Mouse (Mus musculus): ENCODE measurements around the gene Ces1e.

GRCm38 (mm10) chr8:93197685-93198525 is 31.5 kb downstream of the Ces1e start, which contains the start of gene Ces1d:
- TF ChIP-seq CTCF (IDR thresholded peaks at IDR 0.05; ENCODE audit: extremely low read depth, insufficient read depth, insufficient read length, insufficient replicate concordance) (no peak), POLR2A (IDR thresholded peaks at IDR 0.05; ENCODE audit: low read depth, low read length) (no peak)
